Mouse (Mus musculus) kidney, adult 11 months (tissue): ENCODE data around the gene Sypl2.

Source experiments
- DNase-seq: peaks from one replicate; pipeline ENCODE4 v3.0.0; 2022

Gene Sypl2

GRCm38 (mm10) chr3:108204470-108204869 is 22.0 kb downstream of the Sypl2 start:
- no peak for DNase-seq

- DNase-seq: peak; percentile 71
Observed at GRCm38 (mm10) chr3:108203621-108204325, 22.7 kb downstream of the Sypl2 start.

DNA sequence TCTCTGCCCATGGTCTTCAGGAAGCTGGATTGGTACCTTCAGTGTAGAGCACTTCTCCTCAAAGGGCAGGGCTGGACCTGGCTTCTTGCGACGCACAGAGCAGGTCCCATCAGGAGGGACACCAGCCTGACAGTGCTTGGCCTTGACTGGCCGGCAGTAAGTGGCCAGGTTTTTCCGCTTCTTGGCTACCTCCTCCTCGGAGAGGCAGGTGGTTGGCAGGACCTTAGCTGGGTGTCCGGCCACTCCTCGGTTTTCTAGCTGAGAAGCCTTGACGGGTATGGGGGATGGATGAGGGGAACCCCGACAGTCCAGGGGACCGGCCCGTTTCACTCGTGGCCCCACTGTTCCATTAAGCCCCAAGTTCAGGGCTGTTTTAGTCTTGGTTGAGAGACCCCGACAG is 23.2 kb downstream of the Sypl2 start:
- no peak for DNase-seq

DNA sequence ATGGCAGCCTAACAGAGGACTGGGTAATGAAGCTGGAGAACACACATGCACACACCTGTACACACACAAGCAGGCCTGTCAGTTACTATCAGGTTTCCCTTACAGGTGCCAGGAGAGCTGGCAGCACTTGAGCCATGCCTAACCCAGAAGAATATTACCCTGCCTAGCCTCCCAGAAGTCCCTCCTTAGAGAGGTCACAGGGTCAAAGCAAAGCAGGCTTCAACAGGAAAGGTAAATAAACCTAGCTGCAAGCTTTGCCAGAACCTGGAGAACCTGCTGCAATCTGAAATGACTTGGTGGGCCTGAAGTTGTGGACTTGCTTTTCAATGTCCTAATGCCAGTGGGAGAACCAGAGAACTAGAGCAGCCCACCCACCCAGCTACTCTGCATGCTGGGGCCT is 23.9 kb downstream of the Sypl2 start:
- DNase-seq: no peak

DNA sequence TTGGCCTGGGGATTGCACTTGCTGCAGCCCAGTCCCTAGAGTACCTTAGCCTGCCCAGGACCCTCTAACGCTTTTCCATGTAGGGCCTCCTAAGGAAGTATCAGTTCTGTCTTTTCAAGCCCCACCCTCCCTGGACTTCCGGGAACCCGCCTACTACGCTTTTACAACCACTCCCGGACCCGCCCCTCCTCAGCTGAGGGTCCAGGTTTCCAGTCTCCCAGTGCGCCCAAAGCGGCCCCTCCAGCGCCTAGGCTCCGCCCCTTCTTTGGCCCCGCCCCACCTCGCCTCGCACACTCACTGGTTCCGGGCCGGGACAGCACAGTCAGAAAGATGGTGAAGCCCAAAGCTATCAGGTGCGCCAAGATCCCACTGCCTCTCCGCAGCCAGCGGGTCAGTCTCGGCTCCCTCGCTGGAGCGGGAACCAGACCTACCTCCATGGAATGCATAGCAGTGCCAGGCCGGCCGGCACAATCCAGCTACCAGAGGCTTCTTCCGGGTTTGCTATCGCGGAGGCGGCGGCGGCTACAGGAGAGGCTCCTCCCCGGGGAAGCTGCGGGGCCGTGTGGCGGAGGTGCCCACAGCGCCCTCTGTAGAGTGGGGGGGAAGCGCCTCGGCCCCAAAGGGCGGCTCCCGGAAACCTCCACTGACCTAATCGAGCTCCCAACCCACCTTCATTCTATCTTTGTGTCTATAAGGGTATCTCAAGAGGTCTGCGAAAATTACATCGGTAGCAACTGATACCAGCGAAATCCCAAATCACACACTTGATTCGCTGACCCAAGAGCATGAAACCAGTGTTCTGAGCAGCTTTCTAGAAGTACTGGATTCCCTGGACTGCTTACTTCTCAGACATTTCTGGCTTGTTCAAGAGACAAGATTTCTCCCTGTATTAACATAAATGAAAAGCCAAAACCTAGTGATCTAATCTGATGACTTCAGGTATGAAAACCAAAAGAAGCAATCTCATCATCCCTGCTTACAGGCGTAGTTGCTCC is 25.8 kb downstream of the Sypl2 start, which contains the start of gene Cyb561d1:
Cyb561d1 (minus strand) TSS at position 884 of the 995 bp plus-strand sequence.
- DNase-seq: peak; percentile 95

GRCm38 (mm10) chr3:108199231-108199630 is 27.2 kb downstream of the Sypl2 start:
- DNase-seq: no peak

DNA sequence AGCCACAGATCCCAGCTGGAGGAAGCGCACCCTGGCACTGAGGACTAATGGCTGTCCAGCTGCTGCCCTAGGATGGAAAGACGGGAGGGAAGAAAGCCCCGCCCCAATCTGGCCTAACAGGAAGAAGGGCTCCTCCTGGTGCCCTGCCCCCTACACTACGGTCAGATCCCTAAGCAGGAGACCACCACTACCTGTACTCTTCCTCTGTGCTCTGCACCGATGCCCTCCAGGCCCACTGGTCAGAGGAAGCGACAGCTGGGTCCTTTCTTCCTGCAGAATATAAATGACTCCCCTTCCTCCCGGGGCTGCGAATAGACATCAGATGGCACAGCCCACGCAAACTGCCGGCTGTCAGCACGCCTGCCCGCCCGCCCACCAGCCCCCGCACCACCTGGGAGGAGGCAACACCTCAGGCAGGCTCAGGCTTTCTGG is 29.4 kb downstream of the Sypl2 start:
- no peak for DNase-seq

DNA sequence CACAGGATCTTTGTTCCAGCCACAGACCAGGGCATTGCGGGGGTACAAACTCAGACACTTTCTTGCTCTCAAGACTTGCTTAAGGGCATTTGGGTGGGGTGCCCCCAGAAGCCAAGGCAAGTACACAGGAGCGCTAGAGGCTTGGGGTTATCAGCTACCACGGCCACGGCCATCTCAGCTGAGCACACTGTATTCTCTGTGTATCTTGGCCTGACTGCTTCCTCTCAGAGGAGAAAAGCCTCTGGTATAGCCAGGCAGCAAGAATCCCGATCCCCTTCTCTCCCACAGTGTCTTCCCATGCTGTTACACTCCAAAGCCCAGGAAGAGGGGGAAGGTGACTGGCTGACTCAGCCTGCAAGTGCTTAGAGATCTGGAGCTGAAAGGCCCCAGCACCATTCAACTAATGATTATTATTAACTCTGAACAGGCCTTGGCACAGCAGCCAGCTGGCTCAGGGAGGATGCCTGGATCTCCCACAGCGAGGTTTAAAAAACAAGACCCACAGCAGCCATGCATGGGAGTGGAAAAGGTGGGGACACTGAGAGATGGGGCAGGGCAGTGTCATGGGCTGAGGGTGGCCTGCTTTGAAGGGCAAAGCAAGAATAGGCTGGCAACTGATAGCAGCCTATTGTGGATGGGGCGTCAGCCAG is 30.4 kb downstream of the Sypl2 start:
- DNase-seq: no peak

GRCm38 (mm10) chr3:108195287-108195686 is 31.2 kb downstream of the Sypl2 start:
- no peak for DNase-seq

GRCm38 (mm10) chr3:108193686-108194085 is 32.8 kb downstream of the Sypl2 start:
- no peak for DNase-seq

- no peak for DNase-seq
Observed at GRCm38 (mm10) chr3:108189897-108190296, 36.6 kb downstream of the Sypl2 start.

DNA sequence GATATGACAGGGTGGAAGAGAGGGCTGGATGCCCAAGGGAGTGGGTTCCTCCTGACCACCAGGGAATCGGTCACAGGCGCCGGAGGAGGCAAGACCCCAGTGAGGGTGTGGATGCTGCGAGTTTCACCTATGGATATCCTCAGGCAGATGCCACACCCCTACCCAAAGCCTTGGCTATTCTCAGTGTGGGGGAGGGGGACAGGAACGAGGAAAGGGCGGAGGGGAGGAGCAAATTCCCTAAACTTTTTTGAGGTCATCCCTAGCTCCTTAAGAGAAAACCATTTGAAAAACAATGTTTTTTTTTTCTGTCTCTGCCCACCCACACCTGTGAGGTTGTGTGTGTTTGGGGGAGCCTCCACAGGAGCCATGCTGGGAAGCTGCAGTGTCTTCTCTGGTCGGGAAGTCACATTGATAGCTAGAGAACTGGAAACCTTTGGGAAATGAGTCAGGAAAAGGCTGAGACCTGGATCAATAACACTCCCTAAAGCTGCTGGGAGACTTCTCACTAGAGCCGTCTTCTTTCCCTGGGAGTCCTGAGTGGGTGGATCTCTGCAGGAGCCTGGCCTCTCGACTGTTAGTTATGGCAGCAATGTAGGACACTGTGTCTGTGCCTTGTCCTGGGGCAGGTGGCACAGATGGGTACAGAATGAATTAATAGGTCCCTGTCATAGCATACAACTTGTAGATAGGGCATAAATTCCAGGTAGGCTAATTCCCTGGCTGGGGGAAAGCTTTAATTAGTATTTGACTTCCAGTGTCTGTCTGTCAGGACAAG is 37.5 kb downstream of the Sypl2 start:
- DNase-seq: no peak

- no peak for DNase-seq
Observed at GRCm38 (mm10) chr3:108187111-108187795, 39.2 kb downstream of the Sypl2 start.

GRCm38 (mm10) chr3:108186098-108187047 is 40.1 kb downstream of the Sypl2 start, which contains the start of gene Amigo1:
Amigo1 (plus strand) TSS chr3:108186335.
- no peak for DNase-seq

- DNase-seq: no peak
Observed at GRCm38 (mm10) chr3:108185460-108186097, 40.9 kb downstream of the Sypl2 start.

- DNase-seq: no peak
Observed at GRCm38 (mm10) chr3:108184742-108185141, 41.7 kb downstream of the Sypl2 start.

GRCm38 (mm10) chr3:108180514-108180913 is 45.9 kb downstream of the Sypl2 start:
- no peak for DNase-seq

DNA sequence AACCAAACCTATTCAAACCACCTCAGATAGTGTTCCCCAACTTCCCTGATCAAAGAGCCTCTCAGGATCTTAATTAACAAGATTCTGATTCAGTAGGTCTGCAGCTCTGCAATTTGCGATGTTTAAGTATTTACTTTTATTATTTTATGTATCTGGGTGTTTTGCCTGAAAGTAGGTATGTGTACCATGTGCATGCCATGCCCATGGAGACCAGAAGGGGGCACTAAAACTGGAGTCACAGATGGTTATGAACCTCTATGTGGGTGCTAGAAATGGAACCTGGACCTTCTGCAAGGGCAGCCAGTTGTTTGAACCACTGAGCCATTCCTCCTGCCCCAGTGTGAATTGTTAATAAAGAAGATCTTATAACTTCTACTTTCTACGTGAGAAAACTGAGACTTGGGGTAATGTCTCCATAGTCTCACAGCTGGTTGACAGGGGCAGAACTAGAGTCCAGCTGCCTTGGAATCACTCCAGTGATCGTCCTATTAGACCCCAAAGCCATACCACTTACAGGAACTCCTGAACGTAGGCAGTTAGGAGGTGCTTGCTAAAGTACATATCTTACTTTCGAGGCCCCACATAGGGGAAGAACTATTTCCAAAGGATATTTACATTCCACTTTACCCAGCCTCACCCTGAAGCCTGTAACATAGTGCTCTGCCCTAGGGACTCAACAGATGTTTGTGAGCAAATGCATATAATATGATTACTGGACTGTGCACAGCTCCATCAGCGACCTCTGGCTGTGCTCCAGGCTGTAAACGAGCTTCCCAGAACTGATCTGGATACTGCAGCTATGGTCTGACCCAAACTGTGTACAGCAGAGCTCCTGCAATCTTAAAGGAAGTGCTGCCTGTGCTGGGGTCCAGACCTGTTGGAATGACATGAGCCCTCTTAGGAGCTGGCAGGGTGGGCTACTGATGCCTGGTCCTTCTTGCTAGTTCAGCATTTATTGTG is 47.4 kb downstream of the Sypl2 start:
- DNase-seq: no peak
